Mouse (Mus musculus) embryo, embryonic 10 days (tissue): ENCODE results near the gene Prickle2.

Experiments used
- DNase-seq: peaks from one replicate; pipeline ENCODE4 v3.0.0-alpha.2; 2015; ENCODE audit warnings: low spot score

Prickle2 gene

GRCm38 (mm10) chr6:92518438-92518968 lies 187.5 kb downstream of the Prickle2 start:
- DNase-seq, result no peak

- DNase-seq, result no peak
Measured at GRCm38 (mm10) chr6:92517002-92517401, 189.0 kb downstream of the Prickle2 start.

- DNase-seq, result no peak
Measured at GRCm38 (mm10) chr6:92512001-92512400, 194.0 kb downstream of the Prickle2 start.

GRCm38 (mm10) chr6:92509712-92510111 lies 196.2 kb downstream of the Prickle2 start:
- DNase-seq, result no peak

GRCm38 (mm10) chr6:92506276-92506675 lies 199.7 kb downstream of the Prickle2 start:
- no peak for DNase-seq

- no peak for DNase-seq
Measured at GRCm38 (mm10) chr6:92499449-92499848, 206.5 kb downstream of the Prickle2 start.

GRCm38 (mm10) chr6:92498574-92498973 lies 207.4 kb downstream of the Prickle2 start:
- DNase-seq, result no peak

GRCm38 (mm10) chr6:92497279-92497678 lies 208.7 kb downstream of the Prickle2 start:
- no peak for DNase-seq

GRCm38 (mm10) chr6:92495500-92495899 lies 210.5 kb downstream of the Prickle2 start:
- DNase-seq, result no peak

GRCm38 (mm10) chr6:92481690-92481956 lies 224.3 kb downstream of the Prickle2 start:
- DNase-seq, result no peak

GRCm38 (mm10) chr6:92480941-92481689 lies 224.8 kb downstream of the Prickle2 start:
- peak; percentile 89 for DNase-seq

GRCm38 (mm10) chr6:92478612-92479011 lies 227.3 kb downstream of the Prickle2 start:
- DNase-seq, result no peak

GRCm38 (mm10) chr6:92477621-92478020 lies 228.3 kb downstream of the Prickle2 start:
- peak; percentile 69 for DNase-seq

GRCm38 (mm10) chr6:92469456-92469855 lies 236.5 kb downstream of the Prickle2 start:
- DNase-seq, result no peak

GRCm38 (mm10) chr6:92468892-92469291 lies 237.1 kb downstream of the Prickle2 start:
- no peak for DNase-seq

- DNase-seq, result no peak
Measured at GRCm38 (mm10) chr6:92468383-92468791, 237.6 kb downstream of the Prickle2 start.

GRCm38 (mm10) chr6:92467343-92467742 lies 238.6 kb downstream of the Prickle2 start:
- DNase-seq, result peak; percentile 39

GRCm38 (mm10) chr6:92465666-92466065 lies 240.3 kb downstream of the Prickle2 start:
- DNase-seq, result no peak

- no peak for DNase-seq
Measured at GRCm38 (mm10) chr6:92464781-92465337, 241.1 kb downstream of the Prickle2 start.

- DNase-seq, result peak; percentile 21
Measured at GRCm38 (mm10) chr6:92463768-92464167, 242.2 kb downstream of the Prickle2 start.

- DNase-seq, result no peak
Measured at GRCm38 (mm10) chr6:92460750-92461149, 245.2 kb downstream of the Prickle2 start.

GRCm38 (mm10) chr6:92458026-92458425 lies 247.9 kb downstream of the Prickle2 start:
- DNase-seq, result no peak

GRCm38 (mm10) chr6:92451421-92451820 lies 254.5 kb downstream of the Prickle2 start:
- DNase-seq, result no peak

GRCm38 (mm10) chr6:92449956-92450355 lies 256.0 kb downstream of the Prickle2 start:
- no peak for DNase-seq
